Mouse (Mus musculus) kidney, adult 2 months (tissue): ENCODE data around the gene Zfp65. TPM values are rescaled to one million over a fixed set of nuclear protein-coding genes. Genes with fewer than 3 reads are reported as not detected.
"Not testable (repeated sequence)": the region's sequence is repeated elsewhere in the genome, so short reads cannot be mapped to it uniquely, and the experiment has no call there.

Experiments used
- DNase-seq: peaks from one replicate; pipeline ENCODE4 v3.0.0; 2021
- H3K27ac ChIP-seq: fragments of 200-500 bp; 2 replicates; pipeline ENCODE4 v1.5.1; 2012; ENCODE audit warnings: low read depth, low read length, control low read depth, inconsistent platforms; ENCODE audit not compliant: insufficient read depth
- H3K27me3 ChIP-seq: fragments of 200-500 bp; replicated peaks from 2 replicates; pipeline ENCODE4 v1.6.1; 2012; ENCODE audit warnings: mild to moderate bottlenecking, moderate library complexity, low read length, inconsistent platforms; ENCODE audit not compliant: control insufficient read depth, insufficient read depth
- H3K36me3 ChIP-seq: fragments of 200-500 bp; 2 replicates; pipeline ENCODE4 v1.6.1; 2012; ENCODE audit warnings: mild to moderate bottlenecking, moderate library complexity, low read length, inconsistent platforms; ENCODE audit not compliant: control insufficient read depth, insufficient read depth
- H3K4me1 ChIP-seq: fragments of 200-500 bp; 2 replicates; pipeline ENCODE4 v1.6.1; 2011; ENCODE audit warnings: low read length; ENCODE audit not compliant: control insufficient read depth, insufficient read depth
- H3K4me3 ChIP-seq: fragments of 200-500 bp; 2 replicates; pipeline ENCODE4 v1.5.1; 2011; ENCODE audit warnings: mild to moderate bottlenecking, low read depth, low read length, control low read depth; ENCODE audit not compliant: insufficient read depth
- CTCF ChIP-seq: fragments of 200-500 bp; conservative IDR thresholded peaks from 2 replicates; pipeline ENCODE4 v1.5.1; 2011; ENCODE audit warnings: low read depth, mild to moderate bottlenecking, control low read depth, low read length, moderate library complexity, mixed read lengths; ENCODE audit not compliant: insufficient read depth, insufficient read length
- POLR2A ChIP-seq: fragments of 200-500 bp; IDR thresholded peaks from one replicate; pipeline ENCODE4 v1.6.1; 2011; ENCODE audit warnings: low read depth, low read length, control low read depth
- WGBS: fragments of 180-500 bp; shearing (Covaris S2); methylation state at CpG from one replicate; pipeline ENCODE4 v1.1.7; 2018; 5-methylcytosine and 5-hydroxymethylcytosine counted together
- polyA plus RNA-seq: library from polyadenylated mRNA; depleted of rRNA; stranded (reverse); fragments of >200 nt; gene quantifications from 2 replicates; pipeline ENCODE4 v1.2.3, GENCODE M21; 2012

Zfp65 gene
- polyA plus RNA-seq, 1 experiment: 1.9 TPM

- Histone ChIP-seq H3K4me3 (no peak overlapping the region), H3K27me3 (no peaks in the 10 kb centered on the region), H3K27ac (no peak overlapping the region), H3K4me1 (no peaks in the 10 kb centered on the region), H3K36me3 (no peaks in the 10 kb centered on the region; the same call in none of the 2 replicates)
- 79% methylated on average over 3 of the region's 3 CpGs for WGBS
- DNase-seq: no peak
- TF ChIP-seq POLR2A: no peak
- no peak for TF ChIP-seq CTCF
These were observed 14.0 kb upstream of the Zfp65 start for GRCm38 (mm10) chr13:67742941-67743340.

DNA sequence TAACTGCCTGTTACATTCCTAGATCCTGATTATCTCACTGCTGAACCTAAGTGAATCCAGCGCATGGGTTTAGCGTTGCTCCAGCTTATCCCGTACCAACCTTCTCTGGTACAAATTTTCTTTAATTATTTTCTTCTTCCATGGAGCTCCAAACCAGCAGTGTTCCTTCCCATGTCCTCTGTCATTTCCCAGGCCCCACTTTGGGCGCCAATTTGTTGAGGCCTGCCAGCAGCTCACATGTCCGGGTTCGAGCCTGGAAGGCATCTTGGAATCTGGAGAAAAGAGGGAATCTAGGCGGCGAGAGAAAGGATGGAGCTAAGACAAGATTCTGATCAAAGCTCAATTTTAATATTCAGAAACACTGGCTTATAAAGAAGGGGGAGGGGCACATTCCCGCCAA lies 5.4 kb upstream of the Zfp65 start:
- DNase-seq, H3K27ac ChIP-seq, H3K36me3 ChIP-seq, H3K4me3 ChIP-seq, H3K27me3 ChIP-seq, H3K4me1 ChIP-seq: not testable (repeated sequence)
- 97% methylated on average over 9 of the region's 9 CpGs for WGBS

DNA sequence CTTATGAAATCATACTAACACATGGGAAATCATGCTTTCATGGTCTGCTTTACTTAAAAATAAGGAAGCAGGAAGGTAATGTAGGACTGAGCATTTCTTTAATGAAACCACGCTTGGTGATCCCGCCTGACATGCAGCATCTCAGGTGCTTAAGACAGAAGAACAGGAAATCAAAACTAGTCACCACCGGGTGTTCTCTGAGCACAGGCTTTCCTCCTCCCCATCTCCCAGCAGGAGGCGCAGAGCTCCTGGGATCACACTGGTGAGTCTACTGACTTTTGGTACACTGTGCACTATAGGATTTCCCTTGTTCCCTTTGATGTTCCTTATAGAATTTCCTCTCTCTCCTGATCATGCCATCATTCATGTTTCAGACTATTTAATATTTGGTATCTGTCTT lies 468 bp upstream of the Zfp65 start:
- not testable (repeated sequence) for H3K4me1 ChIP-seq, H3K36me3 ChIP-seq, H3K27me3 ChIP-seq, H3K27ac ChIP-seq
- TF ChIP-seq CTCF: peak; percentile 46
- peak overlapping the region; percentile 94 for H3K4me3 ChIP-seq
- peak; percentile 59 for DNase-seq
- 8% methylated on average over 4 of the region's 4 CpGs for WGBS

DNA sequence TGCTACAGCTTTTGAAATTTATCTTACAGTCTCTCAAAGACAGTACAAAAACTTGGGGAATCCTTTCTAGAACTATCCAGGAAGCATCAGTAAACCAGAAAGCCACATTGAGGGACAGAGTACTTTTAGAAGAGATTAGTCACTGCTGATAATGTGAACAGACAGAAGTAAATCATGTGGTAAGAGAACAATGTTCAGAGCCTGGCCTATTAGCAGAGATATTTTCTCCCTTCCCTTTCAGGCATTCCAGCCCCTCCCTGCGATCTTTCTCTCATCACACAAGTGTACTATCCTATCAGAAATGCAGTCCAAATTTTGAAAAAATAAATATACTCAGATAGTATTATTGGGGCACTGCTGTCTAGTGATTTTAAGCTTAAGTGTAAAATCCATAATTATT lies 867 bp downstream of the Zfp65 start:
- Histone ChIP-seq H3K27ac (no peak overlapping the region), H3K27me3 (no peaks in the 10 kb centered on the region), H3K36me3 (no peaks in the 10 kb centered on the region), H3K4me3 (no peak overlapping the region), H3K4me1 (peaks cover 5% of the 10 kb centered on the region; the same call in 1 of the 2 replicates)
- DNase-seq: no peak
- TF ChIP-seq POLR2A (no peak), CTCF (no peak)
- 70% methylated on average over 1 of the region's 1 CpGs for WGBS

GRCm38 (mm10) chr13:67725331-67725730 lies 3.6 kb downstream of the Zfp65 start:
- not testable (repeated sequence) for H3K27me3 ChIP-seq, H3K4me1 ChIP-seq, H3K27ac ChIP-seq, H3K4me3 ChIP-seq, H3K36me3 ChIP-seq, DNase-seq
- WGBS: 85% methylated on average over 2 of the region's 2 CpGs

- Histone ChIP-seq H3K27me3 (no peaks in the 10 kb centered on the region), H3K4me3 (peak overlapping the region; percentile 97)
These were observed 5.0 kb downstream of the Zfp65 start for GRCm38 (mm10) chr13:67723848-67724479.

GRCm38 (mm10) chr13:67686971-67687370 lies 42.0 kb downstream of the Zfp65 start, which contains the start of gene Zfp738:
Gene Zfp738, minus strand, starts transcription at chr13:67687071.
- Histone ChIP-seq H3K27me3 (no peaks in the 10 kb centered on the region), H3K4me3 (no peak within 1 kb of the TSS), H3K27ac (no peak within 1 kb of the TSS), H3K36me3 (no peaks in the 10 kb centered on the region), H3K4me1 (no peaks in the 10 kb centered on the region)
- TF ChIP-seq CTCF (no peak), POLR2A (no peak)
- WGBS: 80% methylated on average over 4 of the region's 4 CpGs
- DNase-seq: no peak

More at GRCm38 (mm10) chr13:67723848-67724479, 5.0 kb downstream of the Zfp65 start:
- DNase-seq: peak; percentile 95
- no peaks in the 10 kb centered on the region for H3K36me3 ChIP-seq
- peak overlapping the region; percentile 22; the same call in 1 of the 2 replicates for H3K27ac ChIP-seq
- under 1% methylated on average over 17 of the region's 17 CpGs for WGBS
- no peak for TF ChIP-seq CTCF
- no peak for TF ChIP-seq POLR2A
- H3K4me1 ChIP-seq: 0 out of 2 replicates have a peak, but pooled peaks cover 3% of the 10 kb centered on the region

DNA sequence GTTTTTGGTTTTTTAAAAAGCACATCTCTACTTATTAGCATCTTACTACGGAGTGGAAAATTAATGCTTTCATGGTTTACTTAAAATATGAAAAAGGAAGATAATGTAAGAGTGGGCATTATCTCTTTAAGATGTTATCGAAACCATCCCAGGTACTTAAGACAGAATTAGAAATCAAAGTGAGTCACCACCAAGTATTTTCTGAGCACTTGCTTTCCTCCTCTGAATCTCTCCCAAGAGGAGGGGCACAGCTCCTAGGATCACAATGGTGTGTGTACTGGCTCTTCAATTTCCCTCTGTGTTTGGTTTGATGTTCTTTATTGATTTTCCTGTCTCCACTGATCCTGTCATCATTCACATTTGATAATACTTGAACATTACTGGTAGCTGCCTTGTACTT lies 45.1 kb downstream of the Zfp65 start:
- not testable (repeated sequence) for DNase-seq, H3K4me1 ChIP-seq, H3K27me3 ChIP-seq, H3K4me3 ChIP-seq, H3K27ac ChIP-seq, H3K36me3 ChIP-seq
- WGBS: 51% methylated on average over 2 of the region's 2 CpGs

DNA sequence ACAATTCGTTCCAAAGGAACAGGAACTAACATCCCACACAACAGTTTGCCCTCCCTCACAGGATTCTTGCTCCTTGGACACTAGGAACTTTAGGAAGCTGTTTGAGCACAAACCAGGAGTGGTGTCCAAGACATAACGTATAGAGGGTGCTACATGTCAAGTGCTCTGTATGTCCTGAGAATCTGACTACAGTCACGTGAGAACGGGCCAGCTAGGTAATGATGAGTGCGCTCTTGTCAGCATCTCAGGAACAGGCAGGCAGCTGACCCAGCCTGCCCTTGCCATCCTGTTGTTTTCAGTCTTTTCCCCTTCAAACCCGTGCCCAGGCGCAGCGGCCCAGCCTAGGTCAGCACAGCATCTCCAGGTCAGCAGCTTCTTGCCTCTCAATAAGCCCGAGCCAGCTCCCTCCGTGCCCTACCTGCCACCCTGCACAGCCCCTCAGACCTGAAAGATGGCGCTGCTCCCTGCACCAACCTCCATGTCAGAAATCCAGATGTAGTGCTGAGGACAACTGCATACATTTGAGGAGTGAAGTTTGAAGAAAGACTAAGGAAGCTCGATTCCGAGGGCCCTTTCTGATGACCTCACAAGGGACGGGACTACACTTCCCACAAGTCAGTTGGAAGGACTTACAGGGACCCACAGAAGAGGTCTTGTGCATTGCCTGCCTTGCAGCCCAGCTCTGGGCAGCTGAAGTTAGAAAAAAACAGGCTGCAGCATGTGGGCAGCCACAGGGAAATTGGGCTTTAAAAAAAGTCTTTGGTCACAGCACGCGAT lies 45.8 kb downstream of the Zfp65 start:
- H3K4me1 ChIP-seq, H3K27ac ChIP-seq, H3K36me3 ChIP-seq, H3K27me3 ChIP-seq: not testable (repeated sequence)
- DNase-seq: peak; percentile 94
- H3K4me3 ChIP-seq: peak overlapping the region; percentile 89
- 2% methylated on average over 16 of the region's 16 CpGs for WGBS
